Mouse (Mus musculus): Measurements from ENCODE around the gene Dst.

- no peak for TF ChIP-seq EP300 (IDR thresholded peaks at IDR 0.05; ENCODE audit: low read depth)
- TF ChIP-seq CTCF (IDR thresholded peaks at IDR 0.05; ENCODE audit: low read depth): no peak
These were observed 329.2 kb downstream of the Dst start for GRCm38 (mm10) chr1:34237211-34237610.

All from liver, embryonic 14.5 days (tissue).